Mouse (Mus musculus): ENCODE data around the gene Nfia. TPM values are rescaled to one million over a fixed set of nuclear protein-coding genes. Genes with fewer than 3 reads are reported as not detected.

The Nfia gene
- polyA plus RNA-seq, 1 experiment from 2014 or later, result 49.2 TPM

DNA sequence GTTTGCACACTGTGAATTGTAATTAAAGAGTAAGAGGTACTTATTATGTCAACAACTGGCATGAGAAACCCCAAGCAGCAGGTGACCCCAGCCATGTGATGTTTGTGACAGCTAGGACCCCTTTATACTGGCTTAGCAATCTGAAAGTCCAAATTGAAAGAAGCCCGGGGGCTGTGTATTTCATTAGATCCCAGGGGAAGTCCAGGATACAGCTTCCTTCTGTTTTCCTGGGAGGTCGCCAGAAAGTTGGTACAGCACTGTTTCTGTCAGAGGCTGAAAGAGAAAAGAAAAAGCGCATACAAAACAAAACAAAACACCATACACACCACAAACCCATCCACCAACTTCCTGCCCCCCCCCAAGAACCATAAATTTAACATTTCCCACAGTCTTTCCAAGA lies 164.4 kb downstream of the Nfia start:
- Histone ChIP-seq H3K9ac (no peak overlapping the region), H3K36me3 (replicated peaks; ENCODE audit: control insufficient read depth, insufficient read depth) (no peaks in the 10 kb centered on the region), H3K27ac (no peak overlapping the region), H3K4me1 (replicated peaks; ENCODE audit: control insufficient read depth, insufficient read depth, low read length) (peaks cover 15% of the 10 kb centered on the region), H3K27me3 (ENCODE audit: control insufficient read depth, insufficient read depth, low read length) (no peaks in the 10 kb centered on the region), H3K4me2 (replicated peaks) (no peak overlapping the region), H3K9me3 (ENCODE audit: control insufficient read depth, low read length) (no peaks in the 10 kb centered on the region), H3K4me3 (replicated peaks; ENCODE audit: low read length) (no peak overlapping the region)
- DNase-seq (ENCODE audit: low spot score), result peak; percentile 58
- ATAC-seq (ENCODE audit: low FRiP score), result peak; percentile 78; the same call in 1 of the 2 replicates
- WGBS, result 26% methylated on average over 3 of the region's 3 CpGs

DNA sequence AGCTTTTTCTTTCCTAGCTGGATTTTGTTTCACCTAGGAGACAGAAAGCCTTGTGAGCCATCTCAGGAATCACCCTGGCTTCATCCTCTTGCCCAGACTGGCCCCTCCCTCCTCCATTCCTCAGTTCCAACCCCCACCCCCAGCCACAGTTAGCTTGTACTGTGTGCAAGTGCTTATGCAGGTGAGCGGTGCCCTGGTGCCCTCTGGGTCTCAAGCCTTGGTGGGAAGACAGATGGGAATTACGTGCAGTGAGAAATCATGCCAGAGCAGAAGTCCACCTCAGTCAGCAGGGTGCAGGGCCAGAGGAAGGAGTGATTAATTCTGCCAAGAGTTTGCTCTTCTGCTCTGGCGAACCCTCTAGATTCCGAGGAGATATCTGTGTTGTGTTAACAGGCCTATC lies 167.0 kb downstream of the Nfia start:
- no peak for DNase-seq (ENCODE audit: low spot score)
- Histone ChIP-seq H3K27me3 (ENCODE audit: control insufficient read depth, insufficient read depth, low read length) (no peaks in the 10 kb centered on the region), H3K27ac (0 out of 2 replicates have a peak overlapping the region, but pooled peaks have one; percentile 2), H3K4me3 (replicated peaks; ENCODE audit: low read length) (no peak overlapping the region), H3K9ac (no peak overlapping the region), H3K4me2 (replicated peaks) (no peak overlapping the region), H3K9me3 (ENCODE audit: control insufficient read depth, low read length) (no peaks in the 10 kb centered on the region), H3K4me1 (replicated peaks; ENCODE audit: control insufficient read depth, insufficient read depth, low read length) (peaks cover 15% of the 10 kb centered on the region), H3K36me3 (replicated peaks; ENCODE audit: control insufficient read depth, insufficient read depth) (no peaks in the 10 kb centered on the region)
- no peak for ATAC-seq (ENCODE audit: low FRiP score)
- WGBS, result 64% methylated on average over 4 of the region's 4 CpGs

DNA sequence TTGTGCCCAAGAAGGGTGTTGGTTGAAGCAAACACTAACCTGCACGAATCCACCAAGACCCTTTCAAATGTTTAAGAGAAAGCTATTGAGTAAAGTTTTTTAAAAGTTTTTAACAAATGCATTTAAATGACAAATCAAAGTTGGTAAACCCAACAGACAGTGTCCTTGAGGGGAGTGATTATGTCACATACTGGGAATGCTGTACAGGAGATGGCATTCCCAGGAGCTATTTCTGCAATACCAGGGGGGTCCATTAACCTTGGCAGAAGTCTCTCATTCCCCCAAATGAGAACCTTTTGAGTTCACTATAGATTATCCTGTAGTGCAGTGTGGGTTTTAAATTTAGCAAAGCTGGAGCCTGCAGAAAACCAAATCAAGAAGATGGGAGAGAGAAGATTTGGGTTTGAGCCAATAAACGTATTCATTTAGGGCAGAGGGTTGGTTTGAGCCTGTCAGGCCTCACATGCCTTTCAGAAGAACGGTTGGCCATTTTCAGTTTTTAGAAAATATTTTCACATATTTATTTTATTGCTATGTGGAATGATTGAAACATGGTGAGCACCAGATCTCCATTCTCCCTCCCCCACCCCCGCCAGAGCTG lies 167.5 kb downstream of the Nfia start:
- Histone ChIP-seq H3K9me3 (ENCODE audit: control insufficient read depth, low read length) (no peaks in the 10 kb centered on the region), H3K27ac (0 out of 2 replicates have a peak overlapping the region, but pooled peaks have one; percentile 2), H3K4me3 (replicated peaks; ENCODE audit: low read length) (no peak overlapping the region), H3K4me1 (replicated peaks; ENCODE audit: control insufficient read depth, insufficient read depth, low read length) (peaks cover 15% of the 10 kb centered on the region), H3K27me3 (ENCODE audit: control insufficient read depth, insufficient read depth, low read length) (no peaks in the 10 kb centered on the region), H3K4me2 (replicated peaks) (no peak overlapping the region), H3K9ac (no peak overlapping the region), H3K36me3 (replicated peaks; ENCODE audit: control insufficient read depth, insufficient read depth) (no peaks in the 10 kb centered on the region)
- DNase-seq (ENCODE audit: low spot score) (no peak), ATAC-seq (ENCODE audit: low FRiP score) (no peak)
- 85% methylated on average over 4 of the region's 4 CpGs for WGBS

DNA sequence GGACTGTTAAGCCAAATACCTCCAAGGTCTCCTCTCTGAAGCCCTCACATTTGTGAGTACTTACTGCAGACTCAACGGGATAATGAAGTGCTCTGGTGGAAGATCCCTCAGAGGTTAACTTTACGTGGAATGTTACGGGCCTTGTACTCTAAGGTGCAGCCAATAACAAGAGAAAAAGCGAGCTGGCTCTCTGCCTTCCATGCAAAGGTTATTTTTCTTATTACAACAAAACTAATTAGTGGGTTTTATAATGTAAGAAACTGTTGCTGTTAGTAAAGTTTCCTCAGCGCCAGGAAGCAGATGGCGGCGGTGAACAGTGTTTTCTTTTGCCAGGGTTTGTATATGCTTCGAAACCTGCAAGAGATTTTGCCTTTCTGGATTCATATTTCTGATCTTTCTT lies 169.1 kb downstream of the Nfia start:
- Histone ChIP-seq H3K9ac (no peak overlapping the region), H3K4me3 (replicated peaks; ENCODE audit: low read length) (no peak overlapping the region), H3K36me3 (replicated peaks; ENCODE audit: control insufficient read depth, insufficient read depth) (no peaks in the 10 kb centered on the region), H3K4me2 (replicated peaks) (no peak overlapping the region), H3K27ac (no peak overlapping the region), H3K4me1 (replicated peaks; ENCODE audit: control insufficient read depth, insufficient read depth, low read length) (peaks cover 11% of the 10 kb centered on the region), H3K9me3 (ENCODE audit: control insufficient read depth, low read length) (no peaks in the 10 kb centered on the region), H3K27me3 (ENCODE audit: control insufficient read depth, insufficient read depth, low read length) (no peaks in the 10 kb centered on the region)
- WGBS, result 90% methylated on average over 8 of the region's 8 CpGs
- ATAC-seq (ENCODE audit: low FRiP score) (no peak), DNase-seq (ENCODE audit: low spot score) (no peak)

DNA sequence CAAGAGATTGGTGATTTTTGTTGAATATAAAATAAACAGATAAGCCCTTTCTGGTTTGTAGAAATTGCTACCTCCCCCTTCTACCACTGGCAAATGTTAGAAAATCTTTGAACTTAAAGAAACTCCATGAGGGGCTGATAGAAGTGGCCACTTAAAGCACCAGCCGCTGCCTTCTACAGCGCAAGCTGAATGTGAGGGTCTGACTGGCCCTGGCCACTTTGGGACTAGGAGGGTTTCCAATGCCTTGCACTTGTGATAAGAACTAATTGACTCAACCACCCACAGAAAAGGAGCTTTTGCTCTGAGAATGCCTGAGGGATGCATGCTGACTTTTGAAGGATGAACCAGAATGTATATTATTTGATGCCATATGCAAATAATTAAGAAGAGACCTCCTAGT lies 171.8 kb downstream of the Nfia start:
- Histone ChIP-seq H3K36me3 (replicated peaks; ENCODE audit: control insufficient read depth, insufficient read depth) (no peaks in the 10 kb centered on the region), H3K4me1 (replicated peaks; ENCODE audit: control insufficient read depth, insufficient read depth, low read length) (peaks cover 29% of the 10 kb centered on the region), H3K27ac (no peak overlapping the region), H3K9me3 (ENCODE audit: control insufficient read depth, low read length) (no peaks in the 10 kb centered on the region), H3K9ac (no peak overlapping the region), H3K4me2 (replicated peaks) (no peak overlapping the region), H3K27me3 (ENCODE audit: control insufficient read depth, insufficient read depth, low read length) (no peaks in the 10 kb centered on the region), H3K4me3 (replicated peaks; ENCODE audit: low read length) (no peak overlapping the region)
- ATAC-seq (ENCODE audit: low FRiP score) (no peak), DNase-seq (ENCODE audit: low spot score) (no peak)
- WGBS, result 97% methylated on average over 2 of the region's 2 CpGs

DNA sequence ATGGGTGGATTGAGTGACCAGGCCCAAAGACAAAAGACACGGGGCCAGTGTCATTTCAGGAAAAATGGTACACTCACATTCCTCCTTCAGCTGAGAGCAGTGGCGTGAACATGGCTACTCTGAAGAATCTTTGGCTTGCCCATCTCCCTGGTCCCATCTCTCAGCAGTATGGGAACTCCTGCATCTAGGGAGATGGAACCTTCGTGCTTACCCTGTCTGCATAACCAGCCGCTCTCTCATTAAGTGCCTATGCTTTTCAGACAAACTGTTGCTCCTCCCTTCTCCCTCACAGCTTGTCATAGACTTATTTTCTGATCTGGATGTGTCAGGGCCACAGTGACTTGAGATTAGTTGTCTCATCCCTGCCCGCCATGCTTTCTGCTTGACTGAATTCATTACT lies 174.9 kb downstream of the Nfia start:
- ATAC-seq (ENCODE audit: low FRiP score), result no peak
- Histone ChIP-seq H3K9ac (no peak overlapping the region), H3K9me3 (ENCODE audit: control insufficient read depth, low read length) (no peaks in the 10 kb centered on the region), H3K27me3 (ENCODE audit: control insufficient read depth, insufficient read depth, low read length) (no peaks in the 10 kb centered on the region), H3K36me3 (replicated peaks; ENCODE audit: control insufficient read depth, insufficient read depth) (no peaks in the 10 kb centered on the region), H3K4me1 (replicated peaks; ENCODE audit: control insufficient read depth, insufficient read depth, low read length) (peaks cover 32% of the 10 kb centered on the region), H3K4me3 (replicated peaks; ENCODE audit: low read length) (no peak overlapping the region), H3K4me2 (replicated peaks) (no peak overlapping the region), H3K27ac (peak overlapping the region; percentile 71)
- no peak for DNase-seq (ENCODE audit: low spot score)
- WGBS, result 47% methylated on average over 5 of the region's 5 CpGs

DNA sequence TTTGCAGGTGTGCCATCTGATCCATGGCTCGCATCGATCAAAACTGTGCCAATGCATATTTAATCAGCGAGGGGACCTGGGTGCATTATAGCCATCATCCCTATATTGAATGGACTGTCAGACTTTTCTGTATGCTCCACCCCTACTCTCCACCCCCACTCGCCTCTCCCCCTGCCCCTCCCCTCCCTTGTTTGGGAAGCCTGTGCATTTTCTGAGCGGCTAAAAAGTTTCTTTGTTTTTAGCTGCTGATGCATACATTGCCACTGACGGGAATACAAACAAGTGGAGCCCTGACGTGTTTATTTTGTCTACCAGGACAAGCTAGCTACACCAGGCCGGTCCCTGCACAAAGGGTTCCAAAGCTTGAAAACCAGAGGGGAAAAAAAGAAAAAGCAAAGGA lies 175.7 kb downstream of the Nfia start:
- Histone ChIP-seq H3K4me1 (replicated peaks; ENCODE audit: control insufficient read depth, insufficient read depth, low read length) (peaks cover 33% of the 10 kb centered on the region), H3K27ac (peak overlapping the region; percentile 71), H3K9ac (no peak overlapping the region), H3K9me3 (ENCODE audit: control insufficient read depth, low read length) (no peaks in the 10 kb centered on the region), H3K27me3 (ENCODE audit: control insufficient read depth, insufficient read depth, low read length) (no peaks in the 10 kb centered on the region), H3K4me3 (replicated peaks; ENCODE audit: low read length) (no peak overlapping the region), H3K36me3 (replicated peaks; ENCODE audit: control insufficient read depth, insufficient read depth) (no peaks in the 10 kb centered on the region), H3K4me2 (replicated peaks) (no peak overlapping the region)
- DNase-seq (ENCODE audit: low spot score) (peak; percentile 50), ATAC-seq (ENCODE audit: low FRiP score) (peak; percentile 74; the same call in 1 of the 2 replicates)
- 13% methylated on average over 8 of the region's 8 CpGs for WGBS

DNA sequence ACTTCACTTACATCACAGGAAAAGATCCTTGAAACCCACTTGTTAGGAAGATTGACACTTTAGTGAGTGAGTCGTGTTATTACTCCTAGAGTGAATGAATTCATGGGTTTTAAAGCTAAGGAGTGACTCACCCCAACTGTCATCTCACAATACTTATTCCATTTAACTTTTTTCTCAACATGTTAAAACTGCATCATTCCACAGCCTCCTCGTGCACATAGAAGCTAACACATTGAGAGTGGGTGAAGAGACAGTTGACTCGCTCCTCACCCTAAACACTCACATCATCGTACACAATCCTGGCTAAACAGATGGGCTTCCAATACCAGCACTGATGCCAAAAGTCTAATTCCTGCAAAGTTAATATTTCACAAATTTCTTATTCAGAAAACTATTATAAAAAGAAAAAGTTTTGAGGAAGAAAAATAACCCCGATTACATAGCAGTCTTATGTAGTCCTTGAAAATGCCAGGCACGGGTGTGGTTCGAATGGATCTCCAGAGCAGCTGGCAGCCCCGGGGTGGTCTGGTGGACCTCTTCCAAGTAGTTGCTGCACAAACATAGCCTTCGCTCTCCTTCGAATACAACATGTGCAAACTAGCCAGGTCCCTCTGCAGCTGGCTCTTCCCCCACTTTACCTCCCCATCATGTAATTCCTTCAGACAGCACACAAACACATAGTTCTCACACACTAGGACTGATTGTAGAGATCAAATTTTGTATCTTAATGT lies 178.0 kb downstream of the Nfia start:
- Histone ChIP-seq H3K27me3 (ENCODE audit: control insufficient read depth, insufficient read depth, low read length) (no peaks in the 10 kb centered on the region), H3K4me1 (replicated peaks; ENCODE audit: control insufficient read depth, insufficient read depth, low read length) (peaks cover 36% of the 10 kb centered on the region), H3K9ac (no peak overlapping the region), H3K27ac (no peak overlapping the region), H3K36me3 (replicated peaks; ENCODE audit: control insufficient read depth, insufficient read depth) (no peaks in the 10 kb centered on the region), H3K4me3 (replicated peaks; ENCODE audit: low read length) (no peak overlapping the region), H3K4me2 (replicated peaks) (no peak overlapping the region), H3K9me3 (ENCODE audit: control insufficient read depth, low read length) (no peaks in the 10 kb centered on the region)
- DNase-seq (ENCODE audit: low spot score) (no peak), ATAC-seq (ENCODE audit: low FRiP score) (no peak)
- 73% methylated on average over 10 of the region's 10 CpGs for WGBS

DNA sequence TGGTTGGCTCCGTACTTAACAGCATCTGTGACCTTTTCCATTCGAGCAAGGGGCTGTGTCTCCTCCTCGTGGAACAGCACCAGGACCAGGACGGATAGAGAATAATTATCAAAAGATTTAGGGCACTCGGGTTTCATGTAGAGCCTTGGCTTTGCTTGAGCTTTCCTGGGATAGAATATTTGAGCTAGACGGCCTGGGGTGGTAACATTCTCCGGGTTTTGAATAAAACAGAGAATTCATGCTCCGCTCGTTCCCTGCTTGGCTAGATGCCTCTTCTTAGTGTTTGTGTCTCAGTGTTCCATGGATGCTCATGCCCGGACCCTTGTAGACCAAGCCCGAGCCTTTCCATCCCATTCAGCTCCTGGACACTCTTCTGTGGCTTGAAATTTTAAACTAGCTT lies 181.4 kb downstream of the Nfia start:
- peaks cover 17% of the 10 kb centered on the region for H3K4me1 ChIP-seq (replicated peaks; ENCODE audit: control insufficient read depth, insufficient read depth, low read length)
- WGBS, result 41% methylated on average over 11 of the region's 11 CpGs
- no peaks in the 10 kb centered on the region for H3K27me3 ChIP-seq (ENCODE audit: control insufficient read depth, insufficient read depth, low read length)
- ATAC-seq (ENCODE audit: low FRiP score) (no peak), DNase-seq (ENCODE audit: low spot score) (no peak)
- H3K27ac ChIP-seq, result peak overlapping the region; percentile 64; the same call in 1 of the 2 replicates
- 0 out of 2 replicates have a peak overlapping the region, but pooled peaks have one; percentile 16 for H3K4me2 ChIP-seq (replicated peaks)
- no peaks in the 10 kb centered on the region for H3K9me3 ChIP-seq (ENCODE audit: control insufficient read depth, low read length)
- H3K9ac ChIP-seq, result no peak overlapping the region
- H3K4me3 ChIP-seq (replicated peaks; ENCODE audit: low read length), result no peak overlapping the region
- no peaks in the 10 kb centered on the region for H3K36me3 ChIP-seq (replicated peaks; ENCODE audit: control insufficient read depth, insufficient read depth)
